Mouse (Mus musculus) thymus, adult 2 months (tissue): Measurements from ENCODE around the gene Ptger2.

Experiments
- CTCF ChIP-seq: fragments of 200-500 bp; IDR thresholded peaks from 2 replicates; pipeline ENCODE4 v1.5.1; 2012; ENCODE audit warnings: mild to moderate bottlenecking, control low read depth, low read length, moderate library complexity, borderline replicate concordance; ENCODE audit not compliant: control insufficient read depth, poor library complexity, insufficient read depth; ENCODE audit errors: extremely low read depth
- POLR2A ChIP-seq: fragments of 200-500 bp; IDR thresholded peaks from 2 replicates; pipeline ENCODE4 v1.6.1; 2012; ENCODE audit warnings: mild to moderate bottlenecking, low read length, control low read depth, moderate library complexity; ENCODE audit not compliant: control insufficient read depth, poor library complexity, insufficient read depth; ENCODE audit errors: extremely low read depth

- no peak for TF ChIP-seq POLR2A
- no peak for TF ChIP-seq CTCF
Measured at GRCm38 (mm10) chr14:44979887-44980286, 8.1 kb upstream of the Ptger2 start.
